Mouse (Mus musculus) macrophage (primary cell): ENCODE data around the gene Pdk2. TPM values are rescaled to one million over a fixed set of nuclear protein-coding genes. Genes with fewer than 3 reads are reported as not detected.
A peak's percentile ranks its signal among the peaks of the same experiment; 100 is the strongest.

Source experiments
- H3K27ac ChIP-seq: fragments of 350-480 bp; formaldehyde crosslinking; 2 replicates; pipeline ENCODE4 v1.9.0; 2021
- H3K36me3 ChIP-seq: fragments of 350-480 bp; formaldehyde crosslinking; 2 replicates; pipeline ENCODE4 v1.9.0; 2021; ENCODE audit errors: inconsistent target
- H3K4me3 ChIP-seq: fragments of 350-480 bp; formaldehyde crosslinking; 2 replicates; pipeline ENCODE4 v1.9.0; 2021; ENCODE audit errors: inconsistent target
- H3K79me2 ChIP-seq: fragments of 350-480 bp; formaldehyde crosslinking; 2 replicates; pipeline ENCODE4 v1.9.0; 2021; ENCODE audit errors: inconsistent target
- WGBS: methylation state at CpG from one replicate; pipeline ENCODE4 v1.1.7; 2026; ENCODE audit warnings: inconsistent platforms; ENCODE audit not compliant: missing documents; 5-methylcytosine and 5-hydroxymethylcytosine counted together
- polyA plus RNA-seq: library from polyadenylated mRNA; stranded (reverse); fragments of 250-400 nt; gene quantifications from 3 replicates; pipeline ENCODE4 v1.2.4, GENCODE M21; 2018; ENCODE audit warnings: inconsistent platforms

The Pdk2 gene
- polyA plus RNA-seq, 1 experiment from 2014 or later: 14.2 TPM

DNA sequence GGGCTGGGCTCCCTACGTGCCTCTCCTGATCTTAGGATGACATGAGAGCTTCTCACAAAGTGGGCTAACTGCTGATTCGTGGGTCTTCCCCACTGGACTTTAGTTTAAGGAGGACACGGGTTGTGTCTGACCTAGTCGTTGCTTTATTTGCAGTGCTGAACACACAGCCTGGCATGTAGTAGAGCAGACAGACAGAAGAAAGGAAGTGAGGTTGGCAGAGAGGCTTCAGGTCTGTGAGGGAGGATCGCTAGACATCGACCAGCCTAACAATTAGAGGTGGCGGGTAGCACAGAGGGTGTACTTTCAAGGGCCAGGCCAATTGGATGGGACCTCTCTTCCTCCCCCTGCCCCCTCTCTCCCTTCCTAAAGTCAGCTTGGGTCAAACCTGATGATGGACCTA, 2.5 kb upstream of the Pdk2 start:
- Histone ChIP-seq H3K4me3 (no peak overlapping the region), H3K79me2 (no peaks in the 10 kb centered on the region), H3K36me3 (no peaks in the 10 kb centered on the region), H3K27ac (no peak overlapping the region)
- 78% methylated on average over 7 of the region's 7 CpGs for WGBS

GRCm38 (mm10) chr11:95043060-95043459, 1.9 kb upstream of the Pdk2 start:
- 94% methylated on average over 4 of the region's 4 CpGs for WGBS
- no peak overlapping the region for H3K27ac ChIP-seq
- no peak overlapping the region for H3K4me3 ChIP-seq
- no peaks in the 10 kb centered on the region for H3K79me2 ChIP-seq
- H3K36me3 ChIP-seq: no peaks in the 10 kb centered on the region

GRCm38 (mm10) chr11:95042096-95042495, 942 bp upstream of the Pdk2 start:
- Histone ChIP-seq H3K27ac (no peak overlapping the region), H3K36me3 (no peaks in the 10 kb centered on the region), H3K79me2 (no peaks in the 10 kb centered on the region), H3K4me3 (peak overlapping the region; percentile 34)
- 0% methylated on average over 9 of the region's 11 CpGs for WGBS

- H3K79me2 ChIP-seq: no peaks in the 10 kb centered on the region
- H3K36me3 ChIP-seq: no peaks in the 10 kb centered on the region
- H3K27ac ChIP-seq: no peak overlapping the region
- H3K4me3 ChIP-seq: peak overlapping the region; percentile 44
- 4% methylated on average over 20 of the region's 20 CpGs for WGBS
Measured at GRCm38 (mm10) chr11:95040491-95041138, 539 bp downstream of the Pdk2 start.

- Histone ChIP-seq H3K36me3 (no peaks in the 10 kb centered on the region), H3K79me2 (no peaks in the 10 kb centered on the region), H3K4me3 (no peak overlapping the region), H3K27ac (no peak overlapping the region)
- 94% methylated on average over 4 of the region's 4 CpGs for WGBS
Measured at GRCm38 (mm10) chr11:95039766-95040165, 1.4 kb downstream of the Pdk2 start.

DNA sequence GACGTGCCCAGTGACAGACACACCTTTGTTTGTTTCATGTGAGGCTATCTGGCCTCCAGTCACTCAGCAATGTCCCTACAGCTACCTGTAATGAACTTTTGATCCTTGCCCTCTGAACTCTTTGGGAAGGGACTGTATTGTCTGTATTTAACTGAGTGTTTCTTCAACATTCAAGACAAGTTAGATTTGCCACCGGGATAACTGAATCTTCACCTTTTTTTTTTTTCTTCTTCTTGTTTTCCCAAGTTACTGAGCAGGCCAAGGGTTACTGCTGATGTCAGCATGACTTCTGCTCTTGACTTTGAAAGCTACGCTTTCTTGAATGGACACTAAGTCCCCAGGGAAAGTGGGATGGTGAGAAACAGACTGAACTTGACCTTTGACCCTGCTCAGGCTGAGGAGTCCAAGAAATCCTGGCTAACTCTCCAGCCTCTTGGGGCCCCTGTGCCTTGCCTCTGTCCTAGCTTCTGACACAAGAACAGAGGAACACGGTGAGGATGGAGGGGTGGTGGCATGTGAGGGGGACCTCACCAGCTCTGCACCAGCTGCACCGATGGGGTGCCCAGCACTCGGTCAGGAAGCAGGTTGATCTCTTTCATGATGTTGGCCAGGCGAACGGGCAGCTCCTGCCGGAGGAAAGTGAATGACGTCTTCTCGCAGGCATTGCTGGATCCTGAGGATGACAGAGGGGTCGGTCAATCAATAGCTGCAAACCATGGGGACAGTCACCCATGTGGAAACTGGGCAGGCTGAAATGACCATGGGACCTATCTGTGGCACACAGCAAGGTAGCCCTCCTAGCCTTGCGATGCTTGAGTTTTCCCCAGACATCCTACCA, 2.1 kb downstream of the Pdk2 start:
- 93% methylated on average over 13 of the region's 13 CpGs for WGBS
- Histone ChIP-seq H3K27ac (no peak overlapping the region), H3K4me3 (no peak overlapping the region), H3K79me2 (no peaks in the 10 kb centered on the region), H3K36me3 (no peaks in the 10 kb centered on the region)

GRCm38 (mm10) chr11:95038156-95038817, 2.9 kb downstream of the Pdk2 start:
- Histone ChIP-seq H3K27ac (no peak overlapping the region), H3K4me3 (no peak overlapping the region), H3K79me2 (no peaks in the 10 kb centered on the region), H3K36me3 (no peaks in the 10 kb centered on the region)
- WGBS: 94% methylated on average over 14 of the region's 14 CpGs

- Histone ChIP-seq H3K27ac (no peak overlapping the region), H3K36me3 (no peaks in the 10 kb centered on the region), H3K4me3 (no peak overlapping the region), H3K79me2 (no peaks in the 10 kb centered on the region)
- 88% methylated on average over 6 of the region's 6 CpGs for WGBS
Measured at GRCm38 (mm10) chr11:95037306-95037705, 3.8 kb downstream of the Pdk2 start.

GRCm38 (mm10) chr11:95036521-95036920, 4.6 kb downstream of the Pdk2 start:
- Histone ChIP-seq H3K27ac (no peak overlapping the region), H3K36me3 (no peaks in the 10 kb centered on the region), H3K79me2 (no peaks in the 10 kb centered on the region), H3K4me3 (no peak overlapping the region)
- WGBS: 95% methylated on average over 5 of the region's 5 CpGs

GRCm38 (mm10) chr11:95034902-95035301, 6.3 kb downstream of the Pdk2 start:
- Histone ChIP-seq H3K4me3 (no peak overlapping the region), H3K27ac (no peak overlapping the region), H3K36me3 (no peaks in the 10 kb centered on the region), H3K79me2 (no peaks in the 10 kb centered on the region)
- 96% methylated on average over 9 of the region's 10 CpGs for WGBS

DNA sequence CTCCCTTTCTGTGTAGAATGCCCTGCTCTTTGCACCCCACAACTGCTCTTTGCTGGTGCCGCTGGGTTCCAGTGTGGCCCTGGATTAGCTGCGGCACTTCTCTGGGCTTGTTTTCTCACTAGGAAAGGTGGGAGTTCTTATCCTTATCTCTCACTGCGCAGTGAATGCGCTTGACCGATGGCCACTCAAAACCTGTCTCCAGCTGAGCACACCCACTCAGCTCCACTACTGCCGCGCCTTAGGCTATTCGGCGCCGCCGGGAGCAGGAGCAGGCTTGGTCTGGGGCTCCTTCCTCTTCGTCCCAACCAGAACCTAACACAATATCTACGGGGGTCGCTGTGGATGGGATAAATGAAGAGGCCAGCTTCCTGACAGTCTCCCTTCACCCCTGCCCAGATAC, 7.5 kb downstream of the Pdk2 start:
- Histone ChIP-seq H3K27ac (no peak overlapping the region), H3K4me3 (no peak overlapping the region), H3K79me2 (no peaks in the 10 kb centered on the region), H3K36me3 (no peaks in the 10 kb centered on the region)
- 97% methylated on average over 13 of the region's 14 CpGs for WGBS

DNA sequence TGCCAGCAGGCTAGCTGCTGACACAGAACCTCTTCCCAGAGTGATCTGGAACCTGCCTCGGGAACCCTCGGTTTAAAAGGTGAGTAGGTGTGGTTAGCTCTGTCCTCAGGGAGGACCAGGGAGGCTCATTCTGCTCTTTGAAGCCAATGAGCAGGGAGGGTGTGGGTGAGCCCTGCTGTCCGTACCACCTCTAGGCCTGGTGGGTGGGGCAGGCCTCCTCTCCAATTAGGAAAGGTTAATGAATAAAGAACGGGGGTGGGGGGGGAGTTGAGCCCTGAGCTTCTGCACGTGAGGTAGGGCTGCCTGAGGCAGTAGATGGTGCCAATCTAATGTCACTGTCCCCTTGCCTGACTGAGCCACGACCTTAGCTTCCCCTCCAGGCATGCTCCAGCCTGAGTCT, 8.2 kb downstream of the Pdk2 start:
- Histone ChIP-seq H3K27ac (no peak overlapping the region), H3K4me3 (no peak overlapping the region), H3K79me2 (no peaks in the 10 kb centered on the region), H3K36me3 (no peaks in the 10 kb centered on the region)
- 87% methylated on average over 5 of the region's 6 CpGs for WGBS

DNA sequence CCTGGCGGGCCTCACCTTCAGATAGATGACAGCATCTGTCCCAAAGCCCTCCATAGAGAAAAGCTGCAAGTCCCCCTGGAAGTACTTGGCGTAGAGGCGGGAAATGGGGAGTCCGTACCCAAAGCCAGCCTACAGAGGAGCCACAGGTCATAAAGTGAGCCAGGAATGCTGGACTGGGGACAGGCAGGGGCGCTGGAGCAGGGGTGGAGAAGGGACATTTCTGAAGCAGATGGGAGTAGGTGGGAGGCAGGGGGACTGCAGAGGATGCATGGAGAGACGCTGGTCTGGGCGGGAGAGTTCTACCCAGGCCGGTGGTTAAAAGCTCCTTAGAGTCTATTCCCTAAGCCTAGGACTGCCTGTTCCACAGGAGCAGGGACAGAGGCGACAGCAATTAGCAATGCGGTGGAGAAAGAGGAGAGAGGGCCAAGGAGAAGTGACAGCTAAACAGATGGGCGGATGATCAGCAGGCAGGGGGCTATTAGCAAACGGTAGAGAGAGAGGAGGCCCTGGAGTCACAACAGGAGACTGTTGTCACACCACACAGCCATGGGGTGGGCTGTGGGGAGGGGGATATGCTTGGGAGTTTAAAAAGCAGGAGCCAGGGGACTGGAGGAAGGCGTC, 13.2 kb downstream of the Pdk2 start:
- H3K79me2 ChIP-seq: no peaks in the 10 kb centered on the region
- no peak overlapping the region for H3K4me3 ChIP-seq
- H3K36me3 ChIP-seq: no peaks in the 10 kb centered on the region
- WGBS: 99% methylated on average over 13 of the region's 13 CpGs
- no peak overlapping the region for H3K27ac ChIP-seq

DNA sequence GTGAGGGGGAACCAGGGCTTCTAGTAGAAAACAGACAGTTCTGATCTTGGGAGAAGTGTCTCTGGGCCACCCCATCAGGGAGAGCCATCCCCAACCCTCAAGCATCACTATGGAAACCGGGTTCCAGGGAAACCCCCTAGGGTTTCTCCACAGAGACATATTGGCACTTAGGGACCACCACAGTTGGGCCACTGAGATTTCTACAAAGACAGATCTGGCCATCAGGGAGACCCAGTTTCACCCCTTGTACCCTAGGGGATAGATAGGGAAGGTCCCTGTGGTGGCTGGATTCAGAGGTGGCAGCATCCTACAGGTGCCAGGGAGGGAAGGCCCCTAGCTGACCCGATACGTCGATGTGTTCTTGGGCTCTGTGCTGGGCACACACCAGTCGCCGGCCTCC, 14.3 kb downstream of the Pdk2 start:
- WGBS: 96% methylated on average over 6 of the region's 6 CpGs
- H3K4me3 ChIP-seq: no peak overlapping the region

More for the DNA sequence above, 14.3 kb downstream of the Pdk2 start:
- no peaks in the 10 kb centered on the region for H3K36me3 ChIP-seq
- no peak overlapping the region for H3K27ac ChIP-seq
- no peaks in the 10 kb centered on the region for H3K79me2 ChIP-seq
